ENCODE assay signal across 8 mouse cellular contexts in genomic region chr8:107030650-107031576, GRCm38 (mm10). TPM values are rescaled to one million over a fixed set of nuclear protein-coding genes. Genes with fewer than 3 reads are reported as not detected.
A peak's percentile ranks its signal among the peaks of the same experiment; 100 is the strongest.
DNase-seq lines count a peak whose midpoint lies in the region; ATAC-seq and TF ChIP-seq lines count a peak whose summit lies in the region.

Gene Vps4a (plus strand): TSS chr8:107031222.

- peaks cover 28% of the 10 kb centered on the region for H3K36me3 ChIP-seq in G1E (replicated peaks)
- H3K36me3 ChIP-seq in forebrain, postnatal 0 days (ENCODE audit: insufficient read depth): peaks cover under 1% of the 10 kb centered on the region; the same call in 1 of the 2 replicates
- H3K36me3 ChIP-seq in lung, embryonic 15.5 days: no peaks in the 10 kb centered on the region

- ATAC-seq in G1E (ENCODE audit: extremely low read depth, insufficient number of reproducible peaks, low FRiP score, poor library complexity, severe bottlenecking): peak; percentile 91
- peak; percentile 98 for ATAC-seq in forebrain, postnatal 0 days
- peak; percentile 94 for ATAC-seq in lung, embryonic 15.5 days (ENCODE audit: borderline replicate concordance, extremely low read depth, low FRiP score, low TSS enrichment)

- H3K9me3 ChIP-seq in G1E (replicated peaks): no peaks in the 10 kb centered on the region
- no peaks in the 10 kb centered on the region for H3K9me3 ChIP-seq in forebrain, postnatal 0 days (ENCODE audit: low read length)
- no peaks in the 10 kb centered on the region for H3K9me3 ChIP-seq in lung, embryonic 15.5 days

- H3K9ac ChIP-seq in forebrain, postnatal 0 days: peak within 1 kb of the TSS; percentile 97
- H3K9ac ChIP-seq in lung, embryonic 15.5 days: peak within 1 kb of the TSS; percentile 94

- WGBS in forebrain, postnatal 0 days: 5% methylated on average over 58 of the region's 66 CpGs
- whole genome bisulfite sequencing in lung, embryonic 15.5 days: 4% methylated on average over 64 of the region's 66 CpGs

- H3K27ac ChIP-seq in forebrain, postnatal 0 days (ENCODE audit: low read depth, low read length): peak within 1 kb of the TSS; percentile 83
- peak within 1 kb of the TSS; percentile 83 for H3K27ac ChIP-seq in lung, embryonic 15.5 days

- DNase-seq in G1E (ENCODE audit: low spot score): peak; percentile 96
- DNase-seq in cerebellum, adult 18-20 months: peak; percentile 93 to 98
- DNase-seq in forebrain, postnatal 0 days: peak; percentile 96
- DNase-seq in heart, postnatal 4 days: peak; percentile 98
- peak; percentile 91 to 94 for DNase-seq in layer of hippocampus, adult 8-10 months (ENCODE audit: low spot score in 2 of 2)
- DNase-seq in ovary, adult 18-20 months (ENCODE audit: low spot score): peak; percentile 92
- peak; percentile 92 for DNase-seq in thymus, postnatal 0 days (ENCODE audit: low spot score)

- no peaks in the 10 kb centered on the region; the same call in 1 of the 2 replicates for H3K27me3 ChIP-seq in G1E (ENCODE audit: insufficient read depth, low read length)
- no peaks in the 10 kb centered on the region for H3K27me3 ChIP-seq in forebrain, postnatal 0 days (ENCODE audit: insufficient read depth, low read length)
- no peaks in the 10 kb centered on the region for H3K27me3 ChIP-seq in lung, embryonic 15.5 days

- peak; percentile 49 for TF ChIP-seq CTCF in G1E (IDR thresholded peaks at IDR 0.05; ENCODE audit: low read depth, low read length)
- TF ChIP-seq CTCF in forebrain, postnatal 0 days (IDR thresholded peaks at IDR 0.05; ENCODE audit: low read depth): peak; percentile 90

- H3K4me1 ChIP-seq in G1E (ENCODE audit: insufficient read depth, low read depth, low read length): peaks cover 40% of the 10 kb centered on the region
- H3K4me1 ChIP-seq in forebrain, postnatal 0 days (ENCODE audit: insufficient read depth): peaks cover 12% of the 10 kb centered on the region
- H3K4me1 ChIP-seq in lung, embryonic 15.5 days: peaks cover 16% of the 10 kb centered on the region

- peak within 1 kb of the TSS; percentile 95 for H3K4me3 ChIP-seq in G1E (ENCODE audit: low read depth, low read length)
- H3K4me3 ChIP-seq in forebrain, postnatal 0 days (ENCODE audit: low read depth, low read length): peak within 1 kb of the TSS; percentile 98
- H3K4me3 ChIP-seq in lung, embryonic 15.5 days: peak within 1 kb of the TSS; percentile 88

- peak within 1 kb of the TSS; percentile 74 for H3K4me2 ChIP-seq in forebrain, postnatal 0 days (ENCODE audit: low read depth)
- H3K4me2 ChIP-seq in lung, embryonic 15.5 days: peak within 1 kb of the TSS; percentile 79

RNA-seq across cellular contexts. Expression of gene Vps4a, which starts in this region (rescaled TPM):
- 27.3 and 28.6 TPM in 2 replicates for total RNA-seq in G1E (2014; fragmentation: Nextera tagmentation)
- total RNA-seq in G1E (2017): 51.1 and 51.2 TPM in 2 replicates
- 22.0 and 24.8 TPM in 2 replicates for polyA plus RNA-seq in G1E (2012)
- 142 and 145 TPM in 2 replicates for total RNA-seq in forebrain, postnatal 0 days (2014; rRNA removed)
- polyA plus RNA-seq in forebrain, postnatal 0 days (2015; fragmentation: Nextera tagmentation; extraction: Ambion mirVana): 174 TPM in 2 replicates
- total RNA-seq in heart, postnatal 4 days (2021): 10 to 100 TPM; 54.2 to 59.1 TPM
- total RNA-seq in layer of hippocampus, adult 8-10 months (2022): 100 to 1,000 TPM; 104 to 117 (median 108) TPM
- 65.7 and 68.9 TPM in 2 replicates for polyA plus RNA-seq in lung, embryonic 15.5 days (2015; fragmentation: Nextera tagmentation; extraction: Ambion mirVana)
- 63.2 and 63.4 TPM in 2 replicates for polyA plus RNA-seq in thymus, postnatal 0 days (2015; fragmentation: Nextera tagmentation; extraction: Ambion mirVana)

Comparison
In these comparisons a context has a peak if more than half of its experiments do, and no peak if none do; other contexts are left out.
1. Peak in every context shown above with its lines: DNase-seq, ATAC-seq, H3K4me3 ChIP-seq and H3K27ac ChIP-seq.